Mouse (Mus musculus) liver, embryonic 13.5 days (tissue): ENCODE results near the gene Bpifb9b. TPM values are rescaled to one million over a fixed set of nuclear protein-coding genes. Genes with fewer than 3 reads are reported as not detected.
"Not testable (repeated sequence)": the region's sequence is repeated elsewhere in the genome, so short reads cannot be mapped to it uniquely, and the experiment has no call there.

Experiments used
- ATAC-seq: fragments of 200-750 bp; cut with Nextera tagmentation; 2 replicates; pipeline ENCODE4 v1.8.0; 2017; ENCODE audit warnings: low read depth, mild to moderate bottlenecking, moderate number of reproducible peaks, moderate library complexity
- DNase-seq: peaks from one replicate; pipeline ENCODE4 v3.0.0; 2022
- H3K27ac ChIP-seq: fragments of 300-500 bp; sonication (generic); 2 replicates; pipeline ENCODE4 v1.5.1; 2015; ENCODE audit warnings: moderate library complexity, mild to moderate bottlenecking, inconsistent platforms
- H3K27me3 ChIP-seq: fragments of 300-500 bp; sonication (generic); 2 replicates; pipeline ENCODE4 v1.6.1; 2015; ENCODE audit warnings: mild to moderate bottlenecking, inconsistent platforms
- H3K36me3 ChIP-seq: fragments of 300-500 bp; sonication (generic); 2 replicates; pipeline ENCODE4 v1.6.1; 2015; ENCODE audit warnings: mild to moderate bottlenecking, inconsistent platforms
- H3K4me1 ChIP-seq: fragments of 300-500 bp; sonication (generic); replicated peaks from 2 replicates; pipeline ENCODE4 v1.6.1; 2015; ENCODE audit warnings: inconsistent platforms
- H3K4me2 ChIP-seq: fragments of 300-500 bp; sonication (generic); 2 replicates; pipeline ENCODE4 v1.6.1; 2015; ENCODE audit warnings: inconsistent platforms, mild to moderate bottlenecking, moderate library complexity
- H3K4me3 ChIP-seq: fragments of 300-500 bp; sonication (generic); replicated peaks from 2 replicates; pipeline ENCODE4 v1.5.1; 2015; ENCODE audit warnings: mild to moderate bottlenecking, inconsistent platforms
- H3K9ac ChIP-seq: fragments of 300-500 bp; sonication (generic); 2 replicates; pipeline ENCODE4 v1.6.1; 2015; ENCODE audit warnings: mild to moderate bottlenecking, inconsistent platforms
- H3K9me3 ChIP-seq: fragments of 300-500 bp; sonication (generic); replicated peaks from 2 replicates; pipeline ENCODE4 v1.6.1; 2016; ENCODE audit warnings: inconsistent platforms
- WGBS: fragments of 180-500 bp; shearing (Covaris S2); methylation state at CpG from one replicate; pipeline ENCODE4 v1.1.7; 2015; ENCODE audit not compliant: insufficient replicate concordance; 5-methylcytosine and 5-hydroxymethylcytosine counted together
- polyA plus RNA-seq: library from polyadenylated mRNA; unstranded; fragments of >200 nt; fragmentation: Nextera tagmentation; extraction: Ambion mirVana; gene quantifications from 2 replicates; pipeline ENCODE4 v1.2.1, GENCODE M21; 2015

The Bpifb9b gene
- polyA plus RNA-seq, result not detected in 2 replicates

GRCm38 (mm10) chr2:154306927-154307326, at the start of gene Bpifb9b:
Gene Bpifb9b (plus strand): TSS chr2:154307227.
- not testable (repeated sequence) for H3K9me3 ChIP-seq, H3K27me3 ChIP-seq, H3K36me3 ChIP-seq, ATAC-seq, H3K4me1 ChIP-seq, H3K27ac ChIP-seq, H3K9ac ChIP-seq, H3K4me2 ChIP-seq, DNase-seq, H3K4me3 ChIP-seq
- 60% methylated on average over 4 of the region's 4 CpGs for WGBS

DNA sequence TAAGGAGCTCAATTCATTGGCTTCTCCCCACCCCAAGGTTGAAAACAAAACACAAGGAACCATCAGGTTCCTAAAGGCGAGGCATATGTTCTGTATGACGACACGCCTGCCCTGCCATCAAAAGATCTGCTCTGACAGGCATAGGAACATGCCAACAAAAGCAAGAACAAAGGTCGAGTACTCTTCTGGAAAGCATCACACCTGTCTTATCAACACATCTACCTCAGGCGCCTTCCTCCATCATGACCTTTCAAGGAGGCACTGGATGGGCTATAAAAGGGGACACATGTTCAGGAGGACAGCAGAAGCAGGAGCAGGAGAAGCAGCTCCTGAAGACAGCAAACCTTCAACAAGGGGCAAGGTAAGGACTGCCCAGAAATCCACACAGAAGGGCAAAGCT, 49.5 kb upstream of the Bpifb9b start, which contains the start of gene Bpifb9a:
Gene Bpifb9a, plus strand, starts transcription at position 301 of the 400 bp plus-strand sequence.
- not testable (repeated sequence) for H3K4me2 ChIP-seq, H3K9me3 ChIP-seq, ATAC-seq, H3K9ac ChIP-seq, H3K4me1 ChIP-seq, DNase-seq, H3K27me3 ChIP-seq, H3K27ac ChIP-seq, H3K36me3 ChIP-seq, H3K4me3 ChIP-seq
- WGBS, result 48% methylated on average over 5 of the region's 5 CpGs

DNA sequence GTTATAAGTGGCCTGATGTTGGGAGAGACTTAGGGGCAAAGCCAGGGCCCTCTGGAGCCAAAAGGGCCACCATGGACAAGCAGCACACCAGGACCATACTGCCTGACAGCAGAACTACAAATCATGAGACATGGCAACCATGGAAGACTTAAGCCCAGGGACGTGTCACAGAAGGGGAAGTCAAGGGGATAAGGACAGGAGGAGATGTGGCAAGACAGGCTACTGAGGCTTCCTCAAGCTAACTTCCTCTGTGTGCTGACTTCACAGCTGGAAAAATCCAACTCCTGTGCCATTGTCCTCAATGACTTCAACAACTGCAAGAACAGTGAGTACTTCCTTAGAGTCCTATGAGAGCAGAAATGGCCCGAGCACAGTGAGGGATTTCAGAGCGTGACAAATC, 42.6 kb upstream of the Bpifb9b start:
- DNase-seq, H3K4me1 ChIP-seq, H3K36me3 ChIP-seq, H3K27me3 ChIP-seq, H3K4me2 ChIP-seq, H3K9ac ChIP-seq, H3K9me3 ChIP-seq, H3K27ac ChIP-seq, ATAC-seq, H3K4me3 ChIP-seq: not testable (repeated sequence)
- WGBS, result 37% methylated on average over 3 of the region's 3 CpGs

DNA sequence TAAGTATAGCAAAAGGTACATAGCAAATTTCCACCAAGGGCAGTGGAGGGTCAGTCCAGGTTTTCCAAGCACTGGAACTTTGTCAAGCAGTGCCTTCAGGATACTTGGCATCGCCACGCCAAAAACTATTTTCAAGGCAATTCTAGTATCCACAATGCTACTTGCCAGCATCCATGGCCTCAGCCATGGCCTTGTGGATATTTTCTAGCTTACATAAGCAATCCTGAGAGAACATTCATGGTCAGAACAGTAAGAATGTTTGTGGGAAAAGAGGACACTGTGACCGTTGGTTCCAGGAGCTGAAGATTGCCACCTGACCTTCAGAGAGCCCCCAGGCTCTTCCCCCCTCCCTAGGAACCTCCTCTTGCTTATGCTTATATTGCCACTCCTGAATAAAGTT, 15.2 kb upstream of the Bpifb9b start:
- H3K4me2 ChIP-seq, H3K27ac ChIP-seq, ATAC-seq, H3K27me3 ChIP-seq, H3K9ac ChIP-seq, H3K4me3 ChIP-seq, H3K4me1 ChIP-seq, H3K9me3 ChIP-seq, DNase-seq, H3K36me3 ChIP-seq: not testable (repeated sequence)
- 82% methylated on average over 3 of the region's 3 CpGs for WGBS

DNA sequence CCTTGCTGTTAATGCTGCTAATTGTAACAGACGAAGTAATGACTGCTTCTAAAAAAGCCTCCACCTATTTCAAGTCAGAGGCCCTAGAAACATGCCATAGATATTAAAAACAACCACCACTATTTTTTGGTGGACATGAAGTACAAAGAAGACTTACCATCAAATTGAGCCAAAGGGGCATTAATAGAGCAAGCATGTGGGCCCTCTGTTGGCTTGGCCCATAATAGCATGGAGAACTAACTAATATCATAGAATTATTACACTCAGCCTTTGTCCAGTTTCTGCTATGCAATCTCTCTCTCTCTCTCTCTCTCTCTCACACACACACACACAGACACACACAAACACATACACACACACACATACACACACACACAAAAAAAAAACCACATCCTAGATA, 14.2 kb upstream of the Bpifb9b start:
- DNase-seq (no peak), ATAC-seq (no peak)
- Histone ChIP-seq H3K27ac (no peak overlapping the region), H3K4me3 (no peak overlapping the region), H3K27me3 (no peaks in the 10 kb centered on the region), H3K4me1 (no peaks in the 10 kb centered on the region), H3K9me3 (no peaks in the 10 kb centered on the region), H3K4me2 (no peak overlapping the region), H3K9ac (no peak overlapping the region), H3K36me3 (no peaks in the 10 kb centered on the region)
- 68% methylated on average over 1 of the region's 1 CpGs for WGBS

- not testable (repeated sequence) for H3K4me1 ChIP-seq, H3K9me3 ChIP-seq, H3K4me3 ChIP-seq, H3K27me3 ChIP-seq, H3K36me3 ChIP-seq, ATAC-seq, H3K9ac ChIP-seq, H3K27ac ChIP-seq
- H3K4me2 ChIP-seq, result peak overlapping the region; percentile 34; the same call in 1 of the 2 replicates
- 2% methylated on average over 10 of the region's 10 CpGs for WGBS
- DNase-seq, result peak; percentile 55
Measured at GRCm38 (mm10) chr2:154294746-154295145, 12.3 kb upstream of the Bpifb9b start.

GRCm38 (mm10) chr2:154300496-154300895, 6.5 kb upstream of the Bpifb9b start:
- peak; percentile 61 for DNase-seq
- no peak overlapping the region for H3K9ac ChIP-seq
- no peaks in the 10 kb centered on the region for H3K4me1 ChIP-seq
- no peak overlapping the region for H3K27ac ChIP-seq
- 0% methylated on average over 1 of the region's 1 CpGs for WGBS
- H3K27me3 ChIP-seq, result no peaks in the 10 kb centered on the region
- ATAC-seq, result peak; percentile 77
- no peak overlapping the region for H3K4me2 ChIP-seq
- H3K9me3 ChIP-seq, result no peaks in the 10 kb centered on the region
- H3K4me3 ChIP-seq, result no peak overlapping the region
- no peaks in the 10 kb centered on the region for H3K36me3 ChIP-seq

DNA sequence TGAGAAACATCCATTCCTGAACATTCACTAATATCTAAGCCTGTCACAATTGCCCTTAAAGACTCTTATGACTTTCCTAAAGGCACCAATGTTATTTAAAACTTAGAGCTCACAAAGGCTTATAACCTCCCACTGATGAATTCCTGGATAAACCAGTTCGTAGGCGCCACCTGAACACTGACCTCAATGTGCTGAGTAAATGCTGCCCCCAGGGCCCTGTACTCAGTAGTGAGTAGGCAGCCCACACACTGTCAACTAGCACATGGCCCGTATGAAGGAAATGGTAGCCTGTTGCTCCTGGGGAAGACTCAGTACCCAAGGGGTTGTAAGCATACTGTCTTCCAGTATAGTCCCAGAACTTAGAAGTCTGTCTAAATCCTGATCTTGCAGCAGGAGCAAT, 5.3 kb upstream of the Bpifb9b start:
- 74% methylated on average over 3 of the region's 3 CpGs for WGBS
- H3K27me3 ChIP-seq, result no peaks in the 10 kb centered on the region
- ATAC-seq, result no peak
- H3K4me2 ChIP-seq, result no peak overlapping the region
- no peak overlapping the region for H3K9ac ChIP-seq
- no peaks in the 10 kb centered on the region for H3K36me3 ChIP-seq
- H3K4me1 ChIP-seq, result no peaks in the 10 kb centered on the region
- no peak overlapping the region for H3K4me3 ChIP-seq
- no peak overlapping the region for H3K27ac ChIP-seq
- H3K9me3 ChIP-seq, result no peaks in the 10 kb centered on the region
- no peak for DNase-seq

- H3K4me1 ChIP-seq, H3K36me3 ChIP-seq, ATAC-seq, H3K27ac ChIP-seq, DNase-seq, H3K9ac ChIP-seq, H3K4me3 ChIP-seq, H3K27me3 ChIP-seq, H3K4me2 ChIP-seq, H3K9me3 ChIP-seq: not testable (repeated sequence)
- 50% methylated on average over 1 of the region's 3 CpGs for WGBS
Measured at GRCm38 (mm10) chr2:154304604-154305003, 2.4 kb upstream of the Bpifb9b start.

DNA sequence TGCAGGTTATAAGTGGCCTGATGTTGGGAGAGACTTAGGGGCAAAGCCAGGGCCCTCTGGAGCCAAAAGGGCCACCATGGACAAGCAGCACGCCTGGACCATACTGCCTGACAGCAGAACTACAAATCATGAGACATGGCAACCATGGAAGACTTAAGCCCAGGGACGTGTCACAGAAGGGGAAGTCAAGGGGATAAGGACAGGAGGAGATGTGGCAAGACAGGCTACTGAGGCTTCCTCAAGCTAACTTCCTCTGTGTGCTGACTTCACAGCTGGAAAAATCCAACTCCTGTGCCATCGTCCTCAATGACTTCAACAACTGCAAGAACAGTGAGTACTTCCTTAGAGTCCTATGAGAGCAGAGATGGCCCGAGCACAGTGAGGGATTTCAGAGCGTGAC, 6.7 kb downstream of the Bpifb9b start:
- not testable (repeated sequence) for H3K27ac ChIP-seq, H3K27me3 ChIP-seq, H3K4me3 ChIP-seq, DNase-seq, ATAC-seq, H3K4me1 ChIP-seq, H3K36me3 ChIP-seq, H3K9me3 ChIP-seq, H3K4me2 ChIP-seq, H3K9ac ChIP-seq
- 33% methylated on average over 5 of the region's 5 CpGs for WGBS

- Histone ChIP-seq H3K9ac (no peak overlapping the region), H3K27ac (peak overlapping the region; percentile 61; the same call in 1 of the 2 replicates), H3K4me2 (peak overlapping the region; percentile 17), H3K4me3 (no peak overlapping the region), H3K4me1 (peaks cover 25% of the 10 kb centered on the region), H3K9me3 (no peaks in the 10 kb centered on the region), H3K27me3 (no peaks in the 10 kb centered on the region), H3K36me3 (no peaks in the 10 kb centered on the region)
- DNase-seq (peak; percentile 75), ATAC-seq (peak; percentile 96)
- WGBS, result 27% methylated on average over 3 of the region's 3 CpGs
Measured at GRCm38 (mm10) chr2:154326852-154327251, 19.8 kb downstream of the Bpifb9b start.

GRCm38 (mm10) chr2:154335572-154335971, 28.5 kb downstream of the Bpifb9b start:
- H3K4me2 ChIP-seq, result no peak overlapping the region
- H3K27ac ChIP-seq, result no peak overlapping the region
- no peak for ATAC-seq
- WGBS, result 87% methylated on average over 4 of the region's 4 CpGs
- no peak for DNase-seq
- peaks cover 34% of the 10 kb centered on the region for H3K36me3 ChIP-seq
- H3K4me1 ChIP-seq, result no peaks in the 10 kb centered on the region
- H3K9me3 ChIP-seq, result no peaks in the 10 kb centered on the region
- H3K4me3 ChIP-seq, result no peak overlapping the region
- H3K9ac ChIP-seq, result no peak overlapping the region
- H3K27me3 ChIP-seq, result no peaks in the 10 kb centered on the region
